Mouse (Mus musculus): Measurements from ENCODE around the gene Ccm2l. TPM values are rescaled to one million over a fixed set of nuclear protein-coding genes. Genes with fewer than 3 reads are reported as not detected.

Gene Ccm2l
- total RNA-seq, 2 experiments from 2014 or later = 15.8 to 16.7 TPM

Other genes with a start within 250 kb of the Ccm2l start
- gene Bcl2l1, start 234.2 kb upstream of the Ccm2l start, total RNA-seq (2021) = 10 to 100 TPM; 58.6 to 59.0 TPM
- 1 to 10 TPM; 1.5 to 1.6 TPM for gene Tpx2, start 218.0 kb upstream of the Ccm2l start, total RNA-seq (2021)
- under 1 TPM in 1 of 2 experiments, not detected in 1; 0.13 TPM for gene Mylk2, start 154.6 kb upstream of the Ccm2l start, total RNA-seq (2021)
- 1 to 10 TPM; 3.7 TPM for gene Foxs1, start 132.7 kb upstream of the Ccm2l start, total RNA-seq (2021)
- gene Dusp15, start 114.3 kb upstream of the Ccm2l start, total RNA-seq (2021) = under 1 TPM in 1 of 2 experiments, not detected in 1; 0.20 TPM
- not detected for gene Ttll9, start 103.5 kb upstream of the Ccm2l start, total RNA-seq (2021)
- 100 to 1,000 TPM; 110 to 116 TPM for gene Pdrg1, start 50.5 kb upstream of the Ccm2l start, total RNA-seq (2021)
- not detected for gene Xkr7, start 34.1 kb upstream of the Ccm2l start, total RNA-seq (2021)
- gene Hck, start 42.5 kb downstream of the Ccm2l start, total RNA-seq (2021) = 1 to 10 TPM; 1.1 to 1.4 TPM
- gene Tm9sf4, start 95.3 kb downstream of the Ccm2l start, total RNA-seq (2021) = 10 to 100 TPM; 47.5 to 51.3 TPM
- 1 to 10 TPM; 1.4 to 1.5 TPM for gene Tspyl3, start 159.5 kb downstream of the Ccm2l start, total RNA-seq (2021)
- gene Plagl2, start 175.5 kb downstream of the Ccm2l start, total RNA-seq (2021) = 1 to 10 TPM; 4.6 to 4.8 TPM
- 10 to 100 TPM; 13.6 to 13.7 TPM for gene Pofut1, start 175.6 kb downstream of the Ccm2l start, total RNA-seq (2021)
- gene Kif3b, start 225.5 kb downstream of the Ccm2l start, total RNA-seq (2021) = 1 to 10 TPM; 7.8 to 8.4 TPM